Mouse (Mus musculus): ENCODE measurements around the gene Snx9.

Gene Snx9

GRCm38 (mm10) chr17:5886181-5886810 lies 45.2 kb downstream of the Snx9 start:
- peak in 1 of 2 experiments; percentile 28 for DNase-seq

GRCm38 (mm10) chr17:5886943-5887800 lies 46.0 kb downstream of the Snx9 start:
- peak in 1 of 2 experiments; percentile 34 for DNase-seq

GRCm38 (mm10) chr17:5890429-5890828 lies 49.3 kb downstream of the Snx9 start:
- peak; percentile 87 to 94 for DNase-seq

DNA sequence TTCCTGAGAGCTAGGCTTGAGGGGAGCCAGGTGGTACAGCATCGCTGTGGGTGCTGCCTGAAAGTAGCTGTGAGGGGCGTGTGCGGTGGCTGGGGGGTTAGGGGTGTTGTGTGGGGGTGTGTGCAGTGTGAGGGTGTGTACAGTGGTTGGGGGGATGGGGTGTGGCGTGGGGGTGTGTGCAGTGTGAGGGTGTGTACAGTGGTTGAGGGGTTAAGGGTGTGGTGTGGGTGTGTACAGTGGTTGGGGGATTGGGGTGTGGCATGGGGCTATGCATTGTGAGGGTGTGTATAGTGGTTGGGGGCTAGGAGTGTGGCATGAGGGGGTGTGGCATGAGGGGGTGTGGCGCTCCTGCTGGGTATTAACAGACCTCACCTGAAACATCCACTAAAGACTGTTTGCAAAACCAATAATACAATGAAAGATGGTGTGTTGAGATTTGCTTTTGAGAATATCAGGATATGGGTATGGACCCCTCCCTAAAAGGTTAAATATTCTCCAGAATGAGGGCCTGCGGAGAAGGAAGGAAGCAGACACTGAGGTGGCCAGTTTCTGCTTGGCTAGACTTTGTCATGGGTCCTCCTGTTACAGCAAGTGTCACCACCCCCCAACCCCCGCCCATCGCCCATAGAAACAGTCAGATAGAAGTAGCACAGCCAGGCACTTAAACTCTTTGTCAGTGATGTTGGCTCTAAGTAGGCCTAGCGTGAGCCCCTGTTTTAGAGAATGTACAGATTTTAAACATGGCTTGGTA lies 51.0 kb downstream of the Snx9 start:
- DNase-seq: no peak

DNA sequence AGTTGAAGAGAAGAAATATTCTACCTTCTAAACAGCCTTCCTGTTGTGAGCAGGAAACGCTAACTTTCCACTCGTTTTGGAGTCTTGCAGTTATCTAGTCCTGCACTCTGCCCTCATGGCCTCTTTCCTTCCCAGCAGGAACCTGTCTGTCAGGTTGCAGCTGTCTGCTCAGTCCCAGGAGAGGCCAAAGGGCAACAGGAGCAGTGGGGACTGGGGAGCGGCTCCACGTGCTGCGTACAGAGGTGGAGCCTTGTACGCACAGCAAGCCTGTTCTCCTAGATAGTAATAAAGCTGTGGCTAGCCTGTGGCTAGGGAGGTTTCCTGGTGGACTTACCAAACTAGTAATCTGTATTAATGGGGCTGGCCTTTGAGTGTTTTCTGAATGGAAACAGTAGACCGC lies 52.0 kb downstream of the Snx9 start:
- peak; percentile 71 to 92 for DNase-seq

DNA sequence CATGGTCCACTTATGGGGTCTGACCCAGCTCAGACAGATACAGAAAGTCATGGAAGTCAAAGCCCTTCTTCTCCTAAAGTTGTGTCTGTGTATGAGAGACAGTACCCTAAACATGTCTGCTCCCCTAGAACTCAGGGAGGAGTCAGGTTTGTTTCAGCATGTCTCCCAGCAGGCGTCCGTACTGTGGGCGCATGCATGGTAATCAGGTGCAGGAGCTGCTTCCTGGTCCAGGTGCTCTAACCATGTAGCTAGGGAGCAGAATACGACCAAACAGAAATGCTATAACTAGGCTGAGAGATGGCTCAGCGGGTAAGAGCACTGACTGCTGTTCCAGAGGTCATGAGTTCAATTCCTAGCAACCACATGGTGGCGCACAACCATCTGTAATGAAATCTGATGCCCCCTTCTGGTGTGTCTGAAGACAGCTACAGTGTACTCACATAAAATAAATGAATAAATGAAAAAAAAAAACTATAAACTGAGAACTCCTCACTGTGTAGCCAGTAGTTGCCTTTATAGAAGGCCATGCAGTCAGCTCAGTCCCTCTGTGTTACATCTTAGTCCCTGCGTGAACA lies 52.5 kb downstream of the Snx9 start:
- no peak for DNase-seq

- DNase-seq: peak in 1 of 2 experiments; percentile 55
Observed at GRCm38 (mm10) chr17:5896066-5896465, 54.9 kb downstream of the Snx9 start.

DNA sequence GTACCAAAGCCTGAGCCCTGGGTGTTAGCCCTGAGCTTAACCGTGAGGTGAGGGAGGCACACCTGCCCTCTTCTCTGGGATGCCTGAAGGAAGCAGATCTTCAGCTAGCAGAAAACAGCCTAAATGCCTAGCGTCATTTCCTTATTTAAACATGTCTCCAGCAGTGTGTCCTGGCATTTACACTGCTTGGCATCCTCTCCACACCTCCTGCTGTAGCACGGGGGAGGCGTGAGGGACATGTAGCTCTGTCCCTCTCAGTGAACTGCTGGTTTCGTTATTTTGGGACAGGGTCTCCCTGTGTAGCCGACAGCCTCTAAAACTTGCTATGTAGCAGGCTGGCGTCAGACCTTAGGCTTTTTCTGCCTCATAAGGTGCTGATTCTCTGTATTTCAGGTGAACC lies 55.5 kb downstream of the Snx9 start:
- no peak for DNase-seq

GRCm38 (mm10) chr17:5897326-5898200 lies 56.4 kb downstream of the Snx9 start:
- no peak for DNase-seq

DNA sequence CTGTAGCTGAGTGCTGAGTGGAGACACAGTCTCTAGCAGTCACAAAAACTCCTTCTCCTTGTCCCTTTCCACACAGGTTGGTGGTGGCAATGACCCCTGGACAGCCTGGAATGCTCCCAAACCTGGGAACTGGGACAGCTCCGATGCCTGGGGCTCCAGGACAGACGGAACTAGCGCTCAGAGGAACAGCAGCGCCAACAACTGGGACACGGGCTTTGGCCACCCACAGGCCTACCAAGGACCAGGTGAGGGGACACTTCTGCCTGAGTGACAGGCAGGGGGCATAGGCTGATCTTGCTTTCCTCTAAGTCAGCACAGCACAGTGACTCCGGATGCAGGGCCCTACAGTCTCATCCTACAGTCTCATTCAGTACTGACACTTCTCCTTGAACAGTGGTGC lies 58.1 kb downstream of the Snx9 start:
- DNase-seq: no peak

DNA sequence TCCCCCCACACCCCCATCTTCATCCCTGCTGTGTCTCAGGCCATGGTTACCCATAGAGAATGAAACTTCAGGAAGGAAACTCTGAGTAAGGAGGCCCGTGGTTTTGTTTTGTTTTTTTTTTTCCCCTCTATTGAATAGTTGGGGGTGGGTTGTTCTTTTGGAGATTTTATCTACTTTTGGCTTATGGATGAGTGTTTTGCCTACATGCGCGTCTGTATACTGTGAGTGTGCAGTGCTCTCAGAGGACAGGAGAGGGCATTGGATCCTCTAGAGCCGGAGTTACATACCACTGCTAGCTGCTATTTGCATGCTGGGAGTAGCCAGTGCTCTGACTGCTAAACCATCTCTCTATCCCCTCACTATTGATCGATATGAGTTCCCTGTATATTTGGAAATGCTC lies 60.3 kb downstream of the Snx9 start:
- DNase-seq: no peak

GRCm38 (mm10) chr17:5903630-5904301 lies 62.6 kb downstream of the Snx9 start:
- DNase-seq: no peak

DNA sequence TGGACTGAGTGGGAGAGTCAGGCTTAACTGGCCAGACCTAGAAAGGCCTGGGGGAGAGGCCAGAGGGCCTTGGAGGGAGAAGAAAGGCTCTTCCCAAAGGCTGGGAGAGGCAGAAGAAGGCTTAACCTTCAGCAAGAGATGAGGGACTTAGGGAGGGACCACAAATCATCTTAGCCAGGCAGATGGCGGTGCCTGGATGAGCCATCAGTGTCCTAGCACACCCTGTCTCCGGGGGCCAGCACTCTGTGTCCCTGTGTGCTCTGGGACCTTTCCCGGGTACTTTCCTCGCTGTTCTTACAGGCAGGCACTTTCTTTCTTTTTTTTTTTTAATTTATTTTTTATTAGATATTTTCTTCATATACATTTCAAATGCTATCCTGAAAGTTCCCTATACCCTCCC lies 68.6 kb downstream of the Snx9 start:
- no peak for DNase-seq

GRCm38 (mm10) chr17:5911591-5911990 lies 70.5 kb downstream of the Snx9 start:
- DNase-seq: no peak

- DNase-seq: no peak
Observed at GRCm38 (mm10) chr17:5912797-5913196, 71.7 kb downstream of the Snx9 start.

GRCm38 (mm10) chr17:5914217-5914616 lies 73.1 kb downstream of the Snx9 start:
- DNase-seq: peak; percentile 31 to 61

GRCm38 (mm10) chr17:5921954-5922353 lies 80.8 kb downstream of the Snx9 start:
- DNase-seq: no peak

GRCm38 (mm10) chr17:5923281-5923680 lies 82.2 kb downstream of the Snx9 start:
- DNase-seq: peak in 1 of 2 experiments; percentile 20

DNA sequence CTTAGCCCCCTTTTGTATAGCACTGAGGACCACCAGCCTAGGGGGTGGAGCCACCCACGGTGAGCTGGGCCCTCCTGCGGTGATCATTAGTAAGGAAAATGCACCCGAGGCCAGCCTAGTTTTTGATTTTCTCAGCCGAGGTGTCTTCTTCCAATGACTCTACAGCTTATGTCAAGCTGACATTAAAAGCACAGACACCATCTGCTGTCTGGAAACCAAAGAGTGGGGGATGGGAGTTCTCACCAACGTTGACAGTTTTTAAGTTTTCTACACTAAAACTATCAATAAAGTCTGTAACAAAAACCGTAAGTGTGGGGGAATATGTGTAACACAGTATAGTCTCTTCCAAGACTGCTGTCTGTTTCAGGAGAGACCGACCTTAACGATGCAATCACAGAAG lies 83.1 kb downstream of the Snx9 start:
- DNase-seq: no peak

GRCm38 (mm10) chr17:5926710-5927109 lies 85.6 kb downstream of the Snx9 start:
- DNase-seq: no peak

GRCm38 (mm10) chr17:5929031-5929430 lies 87.9 kb downstream of the Snx9 start:
- DNase-seq: no peak

DNA sequence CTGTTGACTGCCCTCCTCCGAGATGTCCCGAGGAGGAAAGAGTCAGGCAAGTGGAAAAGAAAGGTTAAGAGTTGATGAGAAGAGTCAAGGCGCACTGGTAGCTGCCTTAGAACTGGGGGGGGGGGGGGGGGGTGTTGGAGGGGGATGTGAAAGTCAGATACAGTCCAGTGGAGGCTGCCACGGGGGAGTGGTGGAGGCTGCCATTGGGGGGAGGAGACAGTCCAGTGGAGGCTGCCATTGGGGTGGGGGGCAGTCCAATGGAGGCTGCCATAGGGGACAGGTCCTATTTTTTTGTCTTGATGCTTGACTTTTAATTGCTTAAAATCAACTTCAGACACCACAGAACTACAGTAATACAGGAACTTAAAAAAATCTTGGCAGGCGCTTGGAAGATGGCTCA lies 91.0 kb downstream of the Snx9 start:
- DNase-seq: peak in 1 of 2 experiments; percentile 24

All from kidney, postnatal 25 days (tissue).